Mouse (Mus musculus) hindbrain, embryonic 14.5 days (tissue): ENCODE results near the gene Bcl2. TPM values are rescaled to one million over a fixed set of nuclear protein-coding genes. Genes with fewer than 3 reads are reported as not detected.

Experiments
- ATAC-seq: fragments of 200-750 bp; cut with Nextera tagmentation; 2 replicates; pipeline ENCODE4 v1.8.0; 2017; ENCODE audit warnings: moderate number of reproducible peaks, mild to moderate bottlenecking, moderate TSS enrichment, moderate library complexity; ENCODE audit not compliant: low FRiP score
- DNase-seq: peaks from one replicate; pipeline ENCODE4 v3.0.0-alpha.2; 2015; ENCODE audit warnings: low spot score
- H3K27ac ChIP-seq: fragments of 300-500 bp; sonication (generic); 2 replicates; pipeline ENCODE4 v1.5.1; 2014; ENCODE audit warnings: mild to moderate bottlenecking, moderate library complexity
- H3K27me3 ChIP-seq: fragments of 300-500 bp; sonication (generic); 2 replicates; pipeline ENCODE4 v1.6.1; 2014; ENCODE audit warnings: mild to moderate bottlenecking, low read length, mixed read lengths; ENCODE audit not compliant: control insufficient read depth, insufficient read depth
- H3K36me3 ChIP-seq: fragments of 300-500 bp; sonication (generic); replicated peaks from 2 replicates; pipeline ENCODE4 v1.6.1; 2014; ENCODE audit not compliant: control insufficient read depth, insufficient read depth
- H3K4me1 ChIP-seq: fragments of 300-500 bp; sonication (generic); replicated peaks from 2 replicates; pipeline ENCODE4 v1.6.1; 2014; ENCODE audit warnings: antibody characterized with exemption, low read length, mixed read lengths; ENCODE audit not compliant: control insufficient read depth, insufficient read depth
- H3K4me2 ChIP-seq: fragments of 300-500 bp; sonication (generic); replicated peaks from 2 replicates; pipeline ENCODE4 v1.6.1; 2014; ENCODE audit warnings: mild to moderate bottlenecking, moderate library complexity
- H3K4me3 ChIP-seq: fragments of 300-500 bp; sonication (generic); replicated peaks from 2 replicates; pipeline ENCODE4 v1.5.1; 2014; ENCODE audit warnings: mild to moderate bottlenecking, low read length
- H3K9ac ChIP-seq: fragments of 300-500 bp; sonication (generic); 2 replicates; pipeline ENCODE4 v1.6.1; 2014
- H3K9me3 ChIP-seq: fragments of 300-500 bp; sonication (generic); 2 replicates; pipeline ENCODE4 v1.6.1; 2016; ENCODE audit warnings: low read length; ENCODE audit not compliant: control insufficient read depth
- WGBS: fragments of 180-500 bp; shearing (Covaris S2); extraction: QIAGEN DNeasy Blood & Tissue Kit; methylation state at CpG from one replicate; pipeline ENCODE4 v1.1.7; 2014; 5-methylcytosine and 5-hydroxymethylcytosine counted together
- polyA plus RNA-seq: library from polyadenylated mRNA; unstranded; fragments of >200 nt; fragmentation: Nextera tagmentation; extraction: Ambion mirVana; gene quantifications from 2 replicates; pipeline ENCODE4 v1.2.1, GENCODE M21; 2014

Bcl2 gene
- polyA plus RNA-seq, 1 experiment from 2014 or later: 11.9 TPM

- H3K27ac ChIP-seq: no peak overlapping the region
- H3K36me3 ChIP-seq: no peaks in the 10 kb centered on the region
- H3K27me3 ChIP-seq: no peaks in the 10 kb centered on the region
- no peak overlapping the region for H3K9ac ChIP-seq
- DNase-seq (no peak), ATAC-seq (no peak)
- H3K9me3 ChIP-seq: no peaks in the 10 kb centered on the region
- H3K4me1 ChIP-seq: no peaks in the 10 kb centered on the region
- WGBS: 83% methylated on average over 3 of the region's 3 CpGs
- H3K4me3 ChIP-seq: no peak overlapping the region
- H3K4me2 ChIP-seq: no peak overlapping the region
Measured at GRCm38 (mm10) chr1:106618814-106619213, 95.3 kb downstream of the Bcl2 start.

DNA sequence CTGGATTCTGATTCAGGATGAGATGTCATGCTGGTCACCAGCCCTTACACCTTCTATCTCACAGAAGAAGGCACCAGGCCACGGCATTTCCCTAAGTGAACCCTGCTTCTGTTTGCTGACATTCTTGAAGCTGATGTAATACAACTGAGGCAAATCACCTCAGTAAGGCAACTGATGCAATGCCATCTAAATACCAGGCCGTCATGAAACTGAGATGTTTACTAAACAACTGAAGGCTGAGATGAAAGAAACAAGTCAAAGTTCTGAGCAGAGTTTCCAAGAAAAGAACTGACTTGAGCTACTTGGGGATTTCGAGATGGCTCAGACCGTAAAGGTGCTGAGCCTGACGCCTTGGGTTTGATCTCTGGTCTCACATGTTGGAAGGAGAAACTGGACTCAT lies 97.1 kb downstream of the Bcl2 start:
- H3K36me3 ChIP-seq: no peaks in the 10 kb centered on the region
- DNase-seq (no peak), ATAC-seq (no peak)
- no peaks in the 10 kb centered on the region for H3K27me3 ChIP-seq
- H3K9ac ChIP-seq: no peak overlapping the region
- H3K4me1 ChIP-seq: no peaks in the 10 kb centered on the region
- no peak overlapping the region for H3K4me3 ChIP-seq
- no peak overlapping the region for H3K4me2 ChIP-seq
- no peak overlapping the region for H3K27ac ChIP-seq
- WGBS: 93% methylated on average over 5 of the region's 5 CpGs
- no peaks in the 10 kb centered on the region for H3K9me3 ChIP-seq

GRCm38 (mm10) chr1:106613371-106613770 lies 100.7 kb downstream of the Bcl2 start:
- no peak overlapping the region for H3K4me3 ChIP-seq
- no peak for ATAC-seq

GRCm38 (mm10) chr1:106612166-106613031 lies 101.7 kb downstream of the Bcl2 start:
- Histone ChIP-seq H3K9me3 (no peaks in the 10 kb centered on the region), H3K4me3 (no peak overlapping the region), H3K27me3 (no peaks in the 10 kb centered on the region), H3K36me3 (no peaks in the 10 kb centered on the region), H3K4me2 (no peak overlapping the region), H3K9ac (no peak overlapping the region), H3K27ac (no peak overlapping the region), H3K4me1 (no peaks in the 10 kb centered on the region)
- WGBS: 84% methylated on average over 8 of the region's 8 CpGs
- DNase-seq (no peak), ATAC-seq (no peak)

More at GRCm38 (mm10) chr1:106613371-106613770, 100.7 kb downstream of the Bcl2 start:
- H3K27ac ChIP-seq: no peak overlapping the region
- H3K36me3 ChIP-seq: no peaks in the 10 kb centered on the region
- H3K9me3 ChIP-seq: no peaks in the 10 kb centered on the region
- H3K4me1 ChIP-seq: no peaks in the 10 kb centered on the region
- WGBS: 79% methylated on average over 5 of the region's 5 CpGs
- H3K27me3 ChIP-seq: no peaks in the 10 kb centered on the region
- H3K4me2 ChIP-seq: no peak overlapping the region
- H3K9ac ChIP-seq: no peak overlapping the region
- no peak for DNase-seq

GRCm38 (mm10) chr1:106611246-106611645 lies 102.8 kb downstream of the Bcl2 start:
- ATAC-seq: no peak
- no peaks in the 10 kb centered on the region for H3K36me3 ChIP-seq
- no peak overlapping the region for H3K4me2 ChIP-seq

DNA sequence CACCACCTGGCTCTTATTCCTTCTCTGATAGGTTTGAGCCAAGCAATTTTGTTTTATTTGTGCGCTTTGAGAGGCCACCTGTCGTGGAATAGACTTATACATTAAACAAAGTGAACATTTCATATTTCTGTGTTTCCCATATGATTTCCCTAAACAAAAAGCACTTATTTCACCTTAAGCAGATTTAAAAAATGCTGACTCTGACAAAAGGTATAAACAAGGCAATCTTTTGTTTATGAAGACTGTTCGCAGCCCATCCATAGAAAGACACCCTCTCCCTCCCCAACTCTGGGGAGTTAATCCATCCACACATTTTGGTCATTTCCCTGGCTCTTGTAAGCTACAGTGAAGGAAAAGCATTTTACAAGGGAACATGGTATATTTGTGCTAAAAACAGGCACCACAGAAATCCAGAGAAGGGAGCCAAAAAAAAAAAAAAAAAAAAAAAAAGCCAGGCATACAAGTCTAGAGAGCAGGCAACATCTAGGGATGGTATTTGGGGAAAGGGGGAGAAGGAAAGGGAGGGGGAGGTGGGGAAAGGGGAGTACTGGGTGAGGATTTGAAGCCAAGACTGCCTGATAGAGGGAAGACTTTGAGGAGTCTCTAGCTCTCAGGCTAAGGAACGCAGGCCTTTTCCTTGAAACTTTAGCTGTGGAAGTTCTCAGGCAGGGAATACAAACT lies 105.8 kb downstream of the Bcl2 start:
- H3K27me3 ChIP-seq: no peaks in the 10 kb centered on the region
- WGBS: 89% methylated on average over 4 of the region's 4 CpGs
- peaks cover 9% of the 10 kb centered on the region; the same call in 1 of the 2 replicates for H3K4me1 ChIP-seq
- H3K9me3 ChIP-seq: no peaks in the 10 kb centered on the region
- no peak overlapping the region for H3K4me3 ChIP-seq
- no peak overlapping the region for H3K9ac ChIP-seq
- DNase-seq (no peak), ATAC-seq (no peak)
- H3K4me2 ChIP-seq: no peak overlapping the region
- no peak overlapping the region for H3K27ac ChIP-seq
- H3K36me3 ChIP-seq: no peaks in the 10 kb centered on the region

More at GRCm38 (mm10) chr1:106611246-106611645, 102.8 kb downstream of the Bcl2 start:
- no peak overlapping the region for H3K27ac ChIP-seq
- H3K27me3 ChIP-seq: no peaks in the 10 kb centered on the region
- H3K9me3 ChIP-seq: no peaks in the 10 kb centered on the region
- WGBS: 75% methylated on average over 6 of the region's 6 CpGs
- no peak overlapping the region for H3K9ac ChIP-seq
- DNase-seq: no peak
- H3K4me3 ChIP-seq: no peak overlapping the region
- H3K4me1 ChIP-seq: no peaks in the 10 kb centered on the region

- H3K27me3 ChIP-seq: no peaks in the 10 kb centered on the region
- WGBS: 86% methylated on average over 5 of the region's 5 CpGs
- ATAC-seq: no peak
Measured at GRCm38 (mm10) chr1:106606951-106607350, 107.1 kb downstream of the Bcl2 start.

DNA sequence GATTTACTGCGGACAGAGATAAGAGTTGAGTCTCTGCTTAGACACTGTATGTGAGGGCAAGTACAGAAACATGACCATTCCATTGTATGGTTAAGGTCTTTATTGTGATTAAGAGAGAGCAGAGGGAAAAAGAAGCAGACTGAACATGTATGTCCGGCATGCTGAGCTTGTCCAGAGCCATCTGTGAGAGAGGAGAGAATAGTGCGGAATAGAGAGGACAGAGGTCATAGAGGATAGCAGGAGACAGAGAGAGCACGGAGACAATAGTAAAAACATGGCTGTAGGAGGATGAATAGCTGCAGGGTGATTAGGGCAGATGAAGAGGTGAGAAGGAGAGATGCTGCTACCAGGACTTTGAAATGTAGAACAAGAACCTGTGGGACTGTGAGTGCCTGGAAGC lies 110.7 kb downstream of the Bcl2 start:
- H3K4me3 ChIP-seq: no peak overlapping the region
- no peaks in the 10 kb centered on the region for H3K27me3 ChIP-seq
- 0 out of 2 replicates have a peak overlapping the region, but pooled peaks have one; percentile 6 for H3K4me2 ChIP-seq
- peak overlapping the region; percentile 58 for H3K27ac ChIP-seq
- H3K4me1 ChIP-seq: peaks cover 15% of the 10 kb centered on the region; the same call in 1 of the 2 replicates
- DNase-seq (no peak), ATAC-seq (peak; percentile 39; the same call in 1 of the 2 replicates)
- no peaks in the 10 kb centered on the region for H3K36me3 ChIP-seq
- H3K9ac ChIP-seq: no peak overlapping the region
- WGBS: 40% methylated on average over 4 of the region's 4 CpGs
- H3K9me3 ChIP-seq: no peaks in the 10 kb centered on the region

More at GRCm38 (mm10) chr1:106606951-106607350, 107.1 kb downstream of the Bcl2 start:
- Histone ChIP-seq H3K4me2 (no peak overlapping the region), H3K9me3 (no peaks in the 10 kb centered on the region), H3K27ac (no peak overlapping the region), H3K4me1 (peaks cover 15% of the 10 kb centered on the region; the same call in 1 of the 2 replicates), H3K36me3 (no peaks in the 10 kb centered on the region), H3K4me3 (no peak overlapping the region), H3K9ac (no peak overlapping the region)
- DNase-seq: no peak

DNA sequence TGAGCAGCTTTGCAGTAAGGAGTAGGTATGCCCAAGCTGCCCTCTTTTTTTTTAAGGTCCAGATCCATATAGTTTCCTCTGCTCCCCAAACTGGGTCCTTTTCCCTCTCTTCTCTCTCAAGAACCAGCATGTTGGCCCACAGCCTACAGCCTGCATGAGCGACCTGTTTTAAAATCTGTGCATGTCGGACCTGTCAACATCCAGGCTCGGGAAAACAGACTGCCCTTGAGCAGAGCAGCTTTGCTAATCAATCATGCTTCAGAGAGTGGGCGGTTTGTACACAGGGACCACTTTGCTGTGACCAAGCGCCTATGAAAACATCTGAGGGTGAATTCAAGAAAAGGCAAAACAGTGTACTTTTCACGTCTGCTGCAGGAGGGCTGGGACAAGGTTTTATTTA lies 111.1 kb downstream of the Bcl2 start:
- peak; percentile 79 for ATAC-seq
- Histone ChIP-seq H3K9ac (no peak overlapping the region), H3K27ac (peak overlapping the region; percentile 58), H3K4me1 (peaks cover 15% of the 10 kb centered on the region; the same call in 1 of the 2 replicates), H3K36me3 (no peaks in the 10 kb centered on the region), H3K4me3 (no peak overlapping the region), H3K9me3 (no peaks in the 10 kb centered on the region), H3K4me2 (0 out of 2 replicates have a peak overlapping the region, but pooled peaks have one; percentile 6), H3K27me3 (no peaks in the 10 kb centered on the region)
- 16% methylated on average over 6 of the region's 6 CpGs for WGBS
- DNase-seq: peak; percentile 56
